Mouse (Mus musculus) cerebellum, adult 2 months (tissue): ENCODE data around the gene Sec14l1.

ENCODE experiments used
- CTCF ChIP-seq: fragments of 200-500 bp; IDR thresholded peaks from 2 replicates; pipeline ENCODE4 v1.5.1; 2011; ENCODE audit warnings: low read depth, mild to moderate bottlenecking, control low read depth, low read length, moderate library complexity, borderline replicate concordance; ENCODE audit not compliant: insufficient read depth
- POLR2A ChIP-seq: fragments of 200-500 bp; IDR thresholded peaks from 2 replicates; pipeline ENCODE4 v1.6.1; 2011; ENCODE audit warnings: low read length, control low read depth, borderline replicate concordance; ENCODE audit not compliant: insufficient read depth

DNA sequence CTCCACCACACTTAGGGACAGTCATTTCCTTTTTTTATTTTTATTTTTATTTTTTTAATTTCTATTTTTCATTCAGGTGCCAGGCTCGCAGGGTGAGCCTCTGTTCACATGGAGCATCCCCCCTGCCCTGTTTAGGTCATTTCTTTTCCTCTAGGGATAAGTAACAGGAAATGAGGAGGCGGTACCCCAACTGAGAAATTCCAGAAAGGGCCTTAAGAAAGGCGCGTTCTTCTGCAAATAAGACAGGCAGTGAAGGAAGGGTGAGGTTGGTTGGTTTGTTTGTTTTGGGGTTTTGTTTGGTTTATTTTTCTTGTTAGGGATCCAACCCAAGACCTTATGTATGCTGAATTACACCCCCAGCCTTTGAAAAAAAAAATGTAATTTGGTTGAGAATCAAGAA, 23.6 kb upstream of the Sec14l1 start:
- TF ChIP-seq POLR2A (no peak), CTCF (no peak)
